Mouse (Mus musculus) left cerebral cortex, adult 2 months (tissue): ENCODE results near the gene 2310007B03Rik. TPM values are rescaled to one million over a fixed set of nuclear protein-coding genes. Genes with fewer than 3 reads are reported as not detected.
A peak's percentile ranks its signal among the peaks of the same experiment; 100 is the strongest.

Source experiments
- DNase-seq, 2 experiments: peaks; one replicate each; pipeline ENCODE4 v3.0.0; 2021 to 2022; ENCODE audit warnings: low spot score in 2 of 2, mixed read lengths in 1 of 2; ENCODE audit errors: extremely low spot score in 1 of 2
- H3K27ac ChIP-seq: fragments of 200-600 bp; 2 replicates; pipeline ENCODE4 v1.8.1; 2022
- H3K4me3 ChIP-seq: fragments of 200-600 bp; 2 replicates; pipeline ENCODE4 v1.8.1; 2022
- CTCF ChIP-seq: fragments of 200-600 bp; IDR thresholded peaks from 2 replicates; pipeline ENCODE4 v1.8.1; 2022; ENCODE audit warnings: antibody characterized with exemption, mild to moderate bottlenecking, moderate library complexity
- intact Hi-C: fragments of 180-260 bp; cut with DNase I; formaldehyde crosslinking; loops from one replicate; pipeline ENCODE4 v1.15.1; 2025
- total RNA-seq, 2 experiments: library from RNA; stranded (reverse); gene quantifications; 2 replicates each; pipeline ENCODE4 v1.2.3; 2021

Gene 2310007B03Rik
- total RNA-seq, 2 experiments from 2014 or later = not detected

DNA sequence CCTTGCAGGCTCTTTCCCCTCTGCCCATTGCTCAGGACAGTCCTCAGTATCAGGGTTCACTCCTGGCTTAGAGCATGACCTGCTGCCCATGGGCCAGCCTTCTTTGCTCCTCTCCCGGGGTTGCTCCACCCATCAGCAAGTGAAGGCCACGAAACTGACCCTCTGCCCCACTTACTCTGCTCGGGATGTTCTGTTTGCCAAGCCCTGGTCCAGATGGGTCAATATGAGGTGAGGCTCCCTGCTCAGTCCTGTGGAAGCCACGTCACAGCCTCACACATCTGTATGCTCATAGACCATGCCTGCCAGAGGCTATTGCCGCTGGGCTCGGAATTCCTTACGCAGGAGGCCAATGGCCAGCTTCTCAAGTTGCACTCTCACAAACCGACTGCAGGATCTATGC is 32.5 kb downstream of the 2310007B03Rik start:
- Histone ChIP-seq H3K27ac (no peak overlapping the region), H3K4me3 (no peak overlapping the region)
- TF ChIP-seq CTCF = no peak
- intact Hi-C loops = loop anchor here (2.0 to 5.0 kb wide), 2 partner anchors 171 to 375 kb away; no protein-coding TSS in a partner anchor
- DNase-seq = no peak

GRCm38 (mm10) chr1:93125256-93125655 is 35.5 kb downstream of the 2310007B03Rik start:
- TF ChIP-seq CTCF = peak; percentile 10; the same call in 1 of the 2 replicates
- intact Hi-C loops = loop anchor here (5.0 kb wide), 1 partner anchor 168 kb away; no protein-coding TSS in a partner anchor
- DNase-seq = no peak
- H3K4me3 ChIP-seq = no peak overlapping the region
- H3K27ac ChIP-seq = no peak overlapping the region

GRCm38 (mm10) chr1:93124066-93124465 is 36.7 kb downstream of the 2310007B03Rik start:
- intact Hi-C loops = no loop called here
- no peak for DNase-seq

GRCm38 (mm10) chr1:93123179-93123854 is 37.4 kb downstream of the 2310007B03Rik start:
- TF ChIP-seq CTCF = no peak
- intact Hi-C loops = no loop called here

More at GRCm38 (mm10) chr1:93124066-93124465, 36.7 kb downstream of the 2310007B03Rik start:
- Histone ChIP-seq H3K4me3 (no peak overlapping the region), H3K27ac (no peak overlapping the region)
- no peak for TF ChIP-seq CTCF

DNA sequence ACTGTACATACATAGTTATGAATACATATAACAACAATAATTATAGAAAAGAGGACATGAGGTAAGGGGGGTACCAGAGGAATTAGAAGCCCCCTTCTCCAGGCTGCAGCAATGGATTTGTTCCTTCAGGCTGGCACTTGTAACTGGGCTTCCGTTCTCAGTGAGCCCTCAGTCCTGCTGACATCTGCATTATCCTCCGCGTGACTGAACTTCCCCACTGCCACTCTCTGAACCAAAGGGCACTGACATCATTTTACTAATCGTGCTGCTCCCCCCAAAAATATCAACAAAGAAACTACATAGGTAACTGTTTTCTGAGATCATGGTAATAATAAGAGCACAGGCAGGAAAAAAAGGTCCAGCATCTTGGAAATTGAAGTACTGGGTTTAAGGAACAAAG is 41.9 kb downstream of the 2310007B03Rik start:
- no peak for TF ChIP-seq CTCF
- intact Hi-C loops = no loop called here
- no peak overlapping the region for H3K27ac ChIP-seq
- no peak overlapping the region for H3K4me3 ChIP-seq
- DNase-seq = no peak

More at GRCm38 (mm10) chr1:93123179-93123854, 37.4 kb downstream of the 2310007B03Rik start:
- Histone ChIP-seq H3K4me3 (no peak overlapping the region), H3K27ac (no peak overlapping the region)
- DNase-seq = no peak

GRCm38 (mm10) chr1:93115471-93115870 is 45.3 kb downstream of the 2310007B03Rik start:
- no peak for TF ChIP-seq CTCF
- peak overlapping the region; percentile 46 for H3K4me3 ChIP-seq
- no peak for DNase-seq
- intact Hi-C loops = loop anchor here (1.0 kb wide), 1 partner anchor 13 kb away; no protein-coding TSS in a partner anchor
- H3K27ac ChIP-seq = no peak overlapping the region

GRCm38 (mm10) chr1:93114713-93115463 is 45.9 kb downstream of the 2310007B03Rik start:
- H3K27ac ChIP-seq = no peak overlapping the region
- intact Hi-C loops = loop anchor here (1.0 kb wide), 1 partner anchor 13 kb away; no protein-coding TSS in a partner anchor
- no peak for TF ChIP-seq CTCF
- peak; percentile 73 to 80 for DNase-seq
- H3K4me3 ChIP-seq = peak overlapping the region; percentile 46

- no peak for DNase-seq
- Histone ChIP-seq H3K27ac (peak overlapping the region; percentile 98), H3K4me3 (no peak overlapping the region)
- TF ChIP-seq CTCF = no peak
- intact Hi-C loops = loop anchor here (1.0 kb wide), 1 partner anchor 13 kb away; no protein-coding TSS in a partner anchor
These were observed 58.0 kb downstream of the 2310007B03Rik start for GRCm38 (mm10) chr1:93102700-93103099.

GRCm38 (mm10) chr1:93101571-93102061 is 59.1 kb downstream of the 2310007B03Rik start, which contains the start of gene Kif1a:
Gene Kif1a (minus strand): TSS chr1:93101951.
- DNase-seq = peak; percentile 91 to 94
- TF ChIP-seq CTCF = no peak
- peak within 1 kb of the TSS; percentile 98 for H3K27ac ChIP-seq
- intact Hi-C loops = loop anchor here (1.0 to 2.0 kb wide), 2 partner anchors 14 to 17 kb away; no protein-coding TSS in a partner anchor
- H3K4me3 ChIP-seq = peak within 1 kb of the TSS; percentile 89

Other genes with a start within 250 kb of the 2310007B03Rik start
- 10 to 100 TPM; 39.0 to 40.1 TPM for gene Capn10, start 226.6 kb downstream of the 2310007B03Rik start, total RNA-seq
- 1 to 10 TPM in 1 of 2 experiments, under 1 TPM in 1; 0.16 to 1.1 TPM for gene Gpr35, start 210.1 kb downstream of the 2310007B03Rik start, total RNA-seq
- gene Aqp12, start 154.6 kb downstream of the 2310007B03Rik start, total RNA-seq = not detected
- gene Kif1a, start 59.0 kb downstream of the 2310007B03Rik start, total RNA-seq = 100 to 1,000 TPM; 730 to 772 TPM
- not detected for gene Agxt, start 25.7 kb downstream of the 2310007B03Rik start, total RNA-seq
- under 1 TPM; 0.07 to 0.12 TPM for gene Crocc2, start 7.8 kb upstream of the 2310007B03Rik start, total RNA-seq
- gene Sned1, start 74.9 kb upstream of the 2310007B03Rik start, total RNA-seq = 10 to 100 TPM in 1 of 2 experiments, 1 to 10 TPM in 1; 7.0 to 10.0 TPM
- gene Mterf4, start 145.0 kb upstream of the 2310007B03Rik start, total RNA-seq = 10 to 100 TPM; 17.3 to 20.8 TPM
- 10 to 100 TPM; 74.6 to 87.0 TPM for gene Ppp1r7, start 181.9 kb upstream of the 2310007B03Rik start, total RNA-seq
- 1 to 10 TPM; 5.8 to 6.3 TPM for gene Pask, start 182.5 kb upstream of the 2310007B03Rik start, total RNA-seq
- gene Ano7, start 213.0 kb upstream of the 2310007B03Rik start, total RNA-seq = under 1 TPM in 1 of 2 experiments, not detected in 1; 0.16 TPM